Mouse (Mus musculus) testis, postnatal 14 days (tissue): ENCODE measurements around the gene Aes.

Source experiments
- DNase-seq: peaks from one replicate; pipeline ENCODE4 v3.0.0; 2021; ENCODE audit warnings: low spot score

The Aes gene

DNA sequence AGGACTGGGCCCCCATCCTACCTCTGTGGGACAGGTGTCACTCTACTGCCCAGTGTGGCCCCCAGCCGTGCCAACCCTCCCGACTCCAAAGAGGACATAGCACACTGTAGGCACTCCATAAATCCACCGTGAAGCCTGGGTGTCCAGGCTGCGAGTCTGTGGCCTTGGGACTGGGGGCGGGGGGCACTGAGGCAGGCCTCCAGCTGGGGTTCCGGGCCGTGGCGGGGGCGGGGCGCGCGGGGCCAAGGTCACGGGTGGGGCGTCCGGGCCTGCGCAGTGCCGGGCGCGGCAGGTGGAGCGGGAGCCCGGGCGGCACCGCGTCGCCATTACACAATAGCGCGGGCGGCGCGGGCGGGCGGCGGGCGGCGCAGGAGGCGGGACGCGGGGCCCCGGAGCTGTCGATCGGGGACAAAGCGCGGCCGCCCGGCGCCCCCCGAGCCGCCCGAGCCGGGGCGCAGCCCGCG is at the start of gene Aes:
Aes (plus strand) TSS at position 326 of the 464 bp plus-strand sequence.
- DNase-seq, result peak; percentile 78

DNA sequence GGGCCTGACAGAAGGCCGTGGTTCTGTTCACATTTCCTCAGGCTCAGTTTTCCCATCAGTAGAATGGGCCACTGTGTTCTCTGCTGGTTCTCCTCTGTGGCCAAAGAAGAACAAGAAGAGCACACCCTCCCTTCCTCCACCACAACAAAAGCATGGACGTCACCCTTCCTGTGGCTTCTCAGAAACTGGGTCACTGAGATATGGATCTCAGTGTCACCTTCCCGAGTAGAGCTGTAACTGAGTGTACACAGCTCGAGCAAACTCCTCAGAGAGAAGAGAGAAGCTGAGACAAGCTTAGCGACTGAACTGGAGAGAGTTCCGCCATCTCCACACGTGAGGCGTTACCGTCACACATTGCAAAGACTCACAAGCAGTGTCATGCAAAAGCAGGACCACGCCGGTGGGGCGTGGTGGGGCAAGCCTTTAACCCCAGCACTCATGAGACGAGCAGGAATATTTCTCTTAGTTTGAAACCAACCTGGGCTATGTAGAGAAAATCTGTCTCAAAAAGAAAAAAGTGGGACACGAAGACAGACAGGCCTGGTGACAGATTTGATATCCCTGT is 49.0 kb upstream of the Aes start:
- no peak for DNase-seq

- no peak for DNase-seq
Measured at GRCm38 (mm10) chr10:81513798-81514197, 45.5 kb upstream of the Aes start.

GRCm38 (mm10) chr10:81517227-81517626 is 42.1 kb upstream of the Aes start:
- DNase-seq, result no peak

- DNase-seq, result no peak
Measured at GRCm38 (mm10) chr10:81518546-81518945, 40.7 kb upstream of the Aes start.

GRCm38 (mm10) chr10:81519227-81519977 is 39.9 kb upstream of the Aes start:
- DNase-seq, result no peak

- no peak for DNase-seq
Measured at GRCm38 (mm10) chr10:81519978-81520365, 39.3 kb upstream of the Aes start.

DNA sequence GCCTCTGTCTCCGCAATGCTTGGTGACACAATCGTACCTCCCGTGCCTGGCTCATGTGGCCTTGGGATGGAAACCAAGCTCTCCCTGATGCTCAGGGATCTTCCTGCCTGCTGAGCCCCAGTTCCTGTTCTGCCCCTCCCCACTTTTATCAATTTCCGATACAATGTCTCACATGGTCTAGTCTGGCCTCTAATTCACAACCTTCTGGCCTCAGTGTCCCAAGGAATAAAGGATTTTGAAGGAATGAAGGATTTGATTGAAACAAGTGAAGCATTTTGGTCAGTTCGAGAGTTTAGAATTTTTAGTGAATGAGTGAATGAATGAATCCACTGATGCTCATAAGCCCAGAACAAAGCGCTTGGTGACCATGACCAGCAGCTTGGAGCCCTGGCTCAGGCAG is 36.1 kb upstream of the Aes start:
- DNase-seq, result no peak

DNA sequence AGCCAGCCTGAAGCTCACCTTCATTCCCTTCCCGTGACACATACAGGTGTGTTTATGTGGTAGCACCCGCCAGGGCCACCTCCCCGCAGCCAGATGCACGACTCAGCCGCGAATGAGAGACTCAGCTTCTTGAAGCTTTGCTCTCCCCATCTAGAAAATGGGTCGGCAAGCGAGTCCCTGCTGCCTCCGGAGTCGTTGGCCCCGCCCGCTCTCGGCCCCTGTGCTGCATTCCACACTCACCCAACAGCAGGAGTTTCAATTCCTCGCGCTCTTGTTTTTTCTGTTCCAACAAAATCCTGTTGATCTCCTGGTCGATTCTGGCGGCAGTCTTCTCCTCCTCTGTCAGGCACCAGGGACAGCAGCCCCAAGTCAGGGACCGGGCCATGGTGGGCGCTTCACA is 35.7 kb upstream of the Aes start:
- DNase-seq, result no peak

DNA sequence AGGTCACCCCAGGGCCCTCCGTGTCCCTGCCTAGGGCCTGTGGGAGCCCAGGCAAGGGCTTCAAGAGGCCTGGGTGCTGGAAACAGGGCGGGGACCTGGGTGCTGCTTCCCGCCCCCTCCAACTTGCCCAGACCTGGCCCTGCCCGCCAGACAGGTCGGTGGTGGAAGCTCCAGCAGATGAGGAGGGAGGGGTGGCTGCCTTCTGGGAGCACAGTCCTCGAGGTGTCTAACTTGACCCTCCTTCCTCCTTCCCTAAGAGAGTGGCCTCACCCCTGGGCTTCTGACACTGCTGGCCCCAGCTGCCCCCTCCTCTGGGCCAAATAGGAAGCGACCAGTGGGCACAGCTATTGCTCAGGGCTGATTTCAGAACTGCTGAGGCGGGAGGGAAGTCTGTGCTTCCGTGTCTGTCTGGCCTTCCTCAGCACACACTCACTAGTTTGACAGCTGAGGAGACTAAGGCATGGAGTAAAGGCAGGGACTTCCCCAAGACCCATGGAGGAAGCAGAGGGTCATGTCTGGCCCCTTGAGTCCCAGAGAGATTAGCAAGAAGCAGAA is 35.2 kb upstream of the Aes start, which contains the start of gene Gna15:
Gna15 (minus strand) TSS at position 175 of the 555 bp plus-strand sequence.
- DNase-seq, result no peak

DNA sequence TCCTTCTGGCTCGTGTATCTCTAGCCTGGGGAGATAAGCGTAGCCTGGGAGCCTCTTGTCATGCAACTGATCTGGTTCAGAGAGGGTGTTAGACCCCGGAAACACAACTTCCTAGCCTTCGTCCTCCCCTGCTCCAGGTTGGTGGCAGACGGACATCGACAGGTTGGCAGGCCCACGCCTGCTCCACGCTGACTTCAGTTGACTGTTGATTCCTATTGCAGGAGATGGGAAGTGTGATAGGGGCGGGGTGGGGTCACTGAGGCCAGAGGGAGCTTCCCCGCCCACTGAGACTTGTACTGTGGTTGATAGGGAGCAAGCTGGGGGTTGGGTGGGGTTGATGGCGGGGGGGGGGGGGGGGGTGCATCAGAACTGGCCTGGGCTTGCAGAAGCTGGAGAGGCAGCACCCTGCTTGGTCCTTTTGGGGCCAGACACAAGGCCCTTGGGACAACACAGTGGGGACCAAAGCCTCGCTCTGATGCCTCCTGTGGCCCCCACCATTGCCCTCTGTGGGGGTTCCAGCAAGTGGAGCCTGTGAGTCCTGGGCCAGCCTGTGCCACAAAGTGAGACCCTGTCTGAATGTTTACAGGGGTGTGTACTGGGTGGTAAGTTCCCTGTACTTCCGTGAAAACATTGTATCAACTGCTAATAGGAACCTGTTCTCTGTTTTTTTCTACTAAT is 34.1 kb upstream of the Aes start:
- DNase-seq, result no peak

GRCm38 (mm10) chr10:81526779-81527178 is 32.5 kb upstream of the Aes start:
- peak; percentile 72 for DNase-seq

DNA sequence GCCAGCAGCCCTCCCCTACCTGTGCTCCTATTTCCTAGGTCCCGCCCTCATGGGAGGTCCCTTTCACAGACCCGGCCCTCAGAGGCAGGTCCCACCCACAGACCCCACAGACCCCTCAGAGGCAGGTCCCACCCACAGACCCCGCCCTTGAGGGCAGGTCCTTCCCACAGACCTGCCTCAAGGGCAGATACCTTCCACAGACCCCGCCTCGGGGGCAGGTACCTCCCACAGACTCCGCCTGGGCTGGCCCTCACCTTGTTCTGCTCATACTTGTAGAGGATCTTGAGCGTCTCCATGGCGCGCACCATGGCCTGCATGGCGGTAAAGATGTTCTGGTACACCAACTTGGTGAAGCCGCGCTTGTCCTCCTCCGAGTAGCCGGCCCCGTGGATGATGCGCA is 24.5 kb upstream of the Aes start:
- DNase-seq, result no peak

- no peak for DNase-seq
Measured at GRCm38 (mm10) chr10:81536734-81537133, 22.6 kb upstream of the Aes start.

- DNase-seq, result no peak
Measured at GRCm38 (mm10) chr10:81537429-81537828, 21.9 kb upstream of the Aes start.

DNA sequence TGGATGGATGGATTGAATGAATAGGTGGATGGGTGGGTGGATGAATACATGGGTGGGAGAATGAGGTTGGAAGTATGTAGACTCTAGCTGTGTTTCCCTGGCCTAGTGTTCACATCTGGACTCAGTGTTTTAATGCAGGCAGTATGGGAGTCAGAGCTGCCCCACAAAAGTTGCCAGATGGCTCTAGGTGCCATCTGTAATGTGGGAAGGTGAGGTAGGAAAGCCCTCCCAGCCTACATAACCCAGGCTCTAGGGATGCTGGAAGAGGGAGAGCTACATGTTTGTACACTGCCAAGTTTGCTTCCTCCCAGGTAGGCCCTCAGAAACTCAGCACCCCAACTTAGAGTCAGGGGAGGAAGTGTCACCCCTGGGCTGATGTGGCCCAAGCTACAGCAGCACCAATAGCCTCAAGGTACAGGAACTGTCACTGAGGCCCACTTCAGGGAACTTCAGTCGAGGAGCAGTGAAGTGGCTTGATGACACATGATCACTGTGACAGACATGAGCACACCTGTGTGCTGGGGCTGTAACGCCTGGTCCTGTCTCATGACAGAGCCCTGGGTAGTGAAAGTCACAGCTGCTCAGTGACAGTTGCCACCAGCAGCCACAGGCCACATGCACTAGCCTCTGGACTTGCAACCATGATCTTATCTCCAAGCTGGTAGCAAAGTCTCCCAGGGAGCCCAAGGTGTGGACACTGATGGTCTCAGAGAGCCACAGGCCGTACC is 20.8 kb upstream of the Aes start:
- DNase-seq, result no peak

DNA sequence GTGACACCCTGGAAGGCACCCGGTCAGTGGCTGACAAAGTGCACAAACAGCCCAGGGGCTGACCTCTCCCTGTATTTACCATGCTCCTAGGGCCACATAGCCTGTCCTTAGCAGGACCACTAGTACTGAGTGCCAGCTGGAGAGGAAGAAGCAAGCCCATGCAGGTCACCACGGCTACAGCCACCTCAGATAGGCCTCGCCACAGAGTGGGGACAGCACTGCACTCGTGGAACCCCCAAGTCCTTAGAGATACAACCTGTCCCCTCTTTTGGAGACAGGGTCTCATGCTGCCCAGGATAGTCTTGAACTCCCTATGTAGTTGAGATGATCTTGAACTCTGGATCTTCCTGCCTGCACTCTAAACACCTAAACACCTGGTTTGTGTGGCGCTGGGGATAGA is 17.9 kb upstream of the Aes start:
- no peak for DNase-seq

DNA sequence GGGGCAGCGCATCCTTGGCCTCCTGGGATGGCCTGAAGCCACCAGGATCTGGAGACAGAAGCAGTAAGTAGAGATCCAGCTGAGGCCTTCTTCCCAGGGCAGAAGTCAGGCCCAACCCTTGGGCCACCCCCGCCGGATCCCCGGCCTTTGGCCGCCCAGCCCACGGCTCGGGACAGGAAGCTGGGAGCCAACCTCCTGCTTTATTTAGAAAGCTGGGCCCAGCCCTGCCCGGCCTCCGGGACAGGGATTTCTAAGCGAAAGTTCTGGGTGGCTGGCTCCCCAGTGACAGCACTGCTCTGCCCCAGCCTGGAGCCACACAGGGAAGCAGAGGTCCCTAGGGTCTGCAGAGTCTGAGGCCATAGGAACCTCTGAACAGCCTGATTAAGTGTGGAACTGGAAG is 17.5 kb upstream of the Aes start:
- no peak for DNase-seq

DNA sequence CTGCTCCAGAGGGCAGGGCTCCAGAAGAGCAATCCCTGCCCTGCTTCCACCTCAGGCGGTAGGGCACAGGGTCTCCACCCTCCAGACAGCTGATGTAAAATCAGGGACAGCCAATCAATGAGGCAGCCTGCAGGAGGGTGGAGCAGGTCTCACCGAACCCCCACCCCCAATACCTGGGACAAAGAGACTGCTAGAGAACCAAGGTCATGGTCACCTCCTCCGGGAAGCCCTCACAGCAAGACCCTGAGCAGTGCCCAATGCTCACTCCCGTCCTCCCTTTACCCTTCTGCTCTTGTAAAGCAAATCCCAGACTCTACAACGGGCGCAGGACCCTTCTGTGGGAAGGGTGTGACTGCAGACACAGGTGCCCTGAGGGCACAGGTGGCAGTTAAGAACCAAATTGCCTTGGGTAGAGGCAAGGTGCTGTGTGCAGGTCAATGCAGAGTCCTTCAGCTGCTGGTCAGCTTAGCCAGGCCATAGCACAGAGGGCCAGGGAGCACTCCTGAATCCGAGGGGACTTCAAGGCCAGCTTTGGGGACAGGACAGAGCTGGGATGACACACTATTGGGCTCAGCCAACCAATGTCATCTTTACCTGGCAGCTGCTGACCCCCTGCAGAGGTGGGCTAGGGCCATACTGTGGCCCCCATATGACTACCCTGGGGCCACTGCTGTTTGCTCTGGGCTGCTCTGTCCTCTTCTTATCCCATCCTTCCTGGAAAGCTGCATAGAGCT is 16.4 kb upstream of the Aes start:
- no peak for DNase-seq

DNA sequence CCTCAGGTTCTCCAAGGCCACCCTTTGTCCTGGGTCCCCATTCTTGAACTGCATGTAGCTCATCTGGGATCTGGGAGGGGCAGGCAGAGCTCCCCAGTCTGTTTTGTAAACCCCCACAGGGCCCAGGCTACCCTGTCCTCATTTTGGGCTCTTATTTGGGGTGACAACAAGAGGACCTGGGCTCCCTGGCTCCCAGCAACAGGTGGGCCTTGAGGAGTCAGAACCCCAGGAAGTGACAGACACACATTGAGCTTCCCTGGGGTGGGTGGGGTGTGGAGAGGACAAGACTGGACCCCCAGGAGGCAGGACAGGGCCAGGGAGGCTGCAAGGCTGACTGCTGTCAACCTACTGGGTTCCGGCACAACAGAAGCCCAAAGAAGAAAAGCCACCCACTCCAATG is 15.7 kb upstream of the Aes start:
- no peak for DNase-seq

- DNase-seq, result no peak
Measured at GRCm38 (mm10) chr10:81544296-81545160, 14.8 kb upstream of the Aes start.
